Mouse (Mus musculus) lung, adult 2 months (tissue): ENCODE measurements at regions not wholly inside any gene's neighbourhood (a gene's known extent, or its start where the extent isn't known, plus 50 kb on each side); places are given as distances from the start of the nearest gene placed in this dataset.

ENCODE experiments used
- CTCF ChIP-seq: fragments of 200-500 bp; IDR thresholded peaks from 2 replicates; pipeline ENCODE4 v1.5.1; 2011; ENCODE audit warnings: mild to moderate bottlenecking, low read length, control low read depth; ENCODE audit not compliant: insufficient read depth
- POLR2A ChIP-seq: fragments of 200-500 bp; IDR thresholded peaks from 2 replicates; pipeline ENCODE4 v1.6.1; 2011; ENCODE audit warnings: low read depth, mild to moderate bottlenecking, control low read depth, low read length, borderline replicate concordance; ENCODE audit errors: extremely low read depth

- TF ChIP-seq POLR2A (no peak), CTCF (no peak)
These were observed 368.2 kb upstream of the Pkdcc start for GRCm38 (mm10) chr17:82846776-82847494.
